Mouse (Mus musculus): ENCODE measurements around the gene Gm26602. TPM values are rescaled to one million over a fixed set of nuclear protein-coding genes. Genes with fewer than 3 reads are reported as not detected.

The Gm26602 gene
- polyA plus RNA-seq, 1 experiment from 2014 or later = 2.0 TPM

Small RNA genes within 50 kb of the gene (microRNA-seq; reads per million reads assigned to microRNA genes)
- not detected for gene Mir6910

Other genes starting within 250 kb of the Gm26602 start
- 0.89 and 1.1 TPM in 2 replicates for gene Madcam1, start 246.3 kb upstream of the Gm26602 start, polyA plus RNA-seq (2016; fragmentation: Nextera tagmentation; extraction: Ambion mirVana)
- 68.3 and 74.9 TPM in 2 replicates for gene Tpgs1, start 241.5 kb upstream of the Gm26602 start, polyA plus RNA-seq (2016; fragmentation: Nextera tagmentation; extraction: Ambion mirVana)
- 223 and 270 TPM in 2 replicates for gene Cdc34, start 228.7 kb upstream of the Gm26602 start, polyA plus RNA-seq (2016; fragmentation: Nextera tagmentation; extraction: Ambion mirVana)
- gene Gzmm, start 221.8 kb upstream of the Gm26602 start, polyA plus RNA-seq (2016; fragmentation: Nextera tagmentation; extraction: Ambion mirVana) = 0.98 and 1.0 TPM in 2 replicates
- gene Bsg, start 206.4 kb upstream of the Gm26602 start, polyA plus RNA-seq (2016; fragmentation: Nextera tagmentation; extraction: Ambion mirVana) = 607 and 655 TPM in 2 replicates
- 0.05 TPM in 2 replicates for gene Hcn2, start 194.2 kb upstream of the Gm26602 start, polyA plus RNA-seq (2016; fragmentation: Nextera tagmentation; extraction: Ambion mirVana)
- gene Polrmt, start 164.3 kb upstream of the Gm26602 start, polyA plus RNA-seq (2016; fragmentation: Nextera tagmentation; extraction: Ambion mirVana) = 48.6 and 51.7 TPM in 2 replicates
- gene Fgf22, start 155.8 kb upstream of the Gm26602 start, polyA plus RNA-seq (2016; fragmentation: Nextera tagmentation; extraction: Ambion mirVana) = 0.27 and 0.42 TPM in 2 replicates
- 109 and 118 TPM in 2 replicates for gene Rnf126, start 143.9 kb upstream of the Gm26602 start, polyA plus RNA-seq (2016; fragmentation: Nextera tagmentation; extraction: Ambion mirVana)
- 1.1 and 1.8 TPM in 2 replicates for gene Fstl3, start 133.6 kb upstream of the Gm26602 start, polyA plus RNA-seq (2016; fragmentation: Nextera tagmentation; extraction: Ambion mirVana)
- gene Prss57, start 119.9 kb upstream of the Gm26602 start, polyA plus RNA-seq (2016; fragmentation: Nextera tagmentation; extraction: Ambion mirVana) = 0.05 TPM in 1 of 2 replicates, not detected in the other
- gene Palm, start 117.3 kb upstream of the Gm26602 start, polyA plus RNA-seq (2016; fragmentation: Nextera tagmentation; extraction: Ambion mirVana) = 130 and 153 TPM in 2 replicates
- 0.46 and 0.67 TPM in 2 replicates for gene Misp, start 89.9 kb upstream of the Gm26602 start, polyA plus RNA-seq (2016; fragmentation: Nextera tagmentation; extraction: Ambion mirVana)
- 296 and 334 TPM in 2 replicates for gene Ptbp1, start 56.4 kb upstream of the Gm26602 start, polyA plus RNA-seq (2016; fragmentation: Nextera tagmentation; extraction: Ambion mirVana)
- gene Prtn3, start 36.4 kb upstream of the Gm26602 start, polyA plus RNA-seq (2016; fragmentation: Nextera tagmentation; extraction: Ambion mirVana) = 8.0 and 13.5 TPM in 2 replicates
- 110 and 169 TPM in 2 replicates for gene Plppr3, start 36.2 kb upstream of the Gm26602 start, polyA plus RNA-seq (2016; fragmentation: Nextera tagmentation; extraction: Ambion mirVana)
- 0.16 and 0.46 TPM in 2 replicates for gene Elane, start 24.6 kb upstream of the Gm26602 start, polyA plus RNA-seq (2016; fragmentation: Nextera tagmentation; extraction: Ambion mirVana)
- not detected in 2 replicates for gene Cfd, start 20.0 kb upstream of the Gm26602 start, polyA plus RNA-seq (2016; fragmentation: Nextera tagmentation; extraction: Ambion mirVana)
- gene Med16, start 1.9 kb upstream of the Gm26602 start, polyA plus RNA-seq (2016; fragmentation: Nextera tagmentation; extraction: Ambion mirVana) = 69.8 and 70.8 TPM in 2 replicates
- gene Kiss1r, start 6.1 kb downstream of the Gm26602 start, polyA plus RNA-seq (2016; fragmentation: Nextera tagmentation; extraction: Ambion mirVana) = 1.0 and 1.2 TPM in 2 replicates
- 126 and 154 TPM in 2 replicates for gene R3hdm4, start 10.4 kb downstream of the Gm26602 start, polyA plus RNA-seq (2016; fragmentation: Nextera tagmentation; extraction: Ambion mirVana)
- gene Arid3a, start 16.2 kb downstream of the Gm26602 start, polyA plus RNA-seq (2016; fragmentation: Nextera tagmentation; extraction: Ambion mirVana) = 12.5 and 13.4 TPM in 2 replicates
- gene Wdr18, start 49.3 kb downstream of the Gm26602 start, polyA plus RNA-seq (2016; fragmentation: Nextera tagmentation; extraction: Ambion mirVana) = 136 and 155 TPM in 2 replicates
- gene Grin3b, start 59.9 kb downstream of the Gm26602 start, polyA plus RNA-seq (2016; fragmentation: Nextera tagmentation; extraction: Ambion mirVana) = 0.25 and 0.30 TPM in 2 replicates
- 11.0 TPM in 2 replicates for gene Tmem259, start 73.5 kb downstream of the Gm26602 start, polyA plus RNA-seq (2016; fragmentation: Nextera tagmentation; extraction: Ambion mirVana)
- 198 and 199 TPM in 2 replicates for gene Cnn2, start 77.7 kb downstream of the Gm26602 start, polyA plus RNA-seq (2016; fragmentation: Nextera tagmentation; extraction: Ambion mirVana)
- 3.2 and 4.8 TPM in 2 replicates for gene Abca7, start 85.6 kb downstream of the Gm26602 start, polyA plus RNA-seq (2016; fragmentation: Nextera tagmentation; extraction: Ambion mirVana)
- 7.9 and 8.0 TPM in 2 replicates for gene Arhgap45, start 105.8 kb downstream of the Gm26602 start, polyA plus RNA-seq (2016; fragmentation: Nextera tagmentation; extraction: Ambion mirVana)
- 233 and 276 TPM in 2 replicates for gene Polr2e, start 128.9 kb downstream of the Gm26602 start, polyA plus RNA-seq (2016; fragmentation: Nextera tagmentation; extraction: Ambion mirVana)
- gene Gpx4, start 136.3 kb downstream of the Gm26602 start, polyA plus RNA-seq (2016; fragmentation: Nextera tagmentation; extraction: Ambion mirVana) = 702 and 747 TPM in 2 replicates
- 15.0 and 15.2 TPM in 2 replicates for gene Sbno2, start 194.7 kb downstream of the Gm26602 start, polyA plus RNA-seq (2016; fragmentation: Nextera tagmentation; extraction: Ambion mirVana)
- 18.0 and 19.7 TPM in 2 replicates for gene Stk11, start 204.9 kb downstream of the Gm26602 start, polyA plus RNA-seq (2016; fragmentation: Nextera tagmentation; extraction: Ambion mirVana)
- 463 and 481 TPM in 2 replicates for gene Atp5d, start 227.8 kb downstream of the Gm26602 start, polyA plus RNA-seq (2016; fragmentation: Nextera tagmentation; extraction: Ambion mirVana)
- 7.8 and 9.3 TPM in 2 replicates for gene Cbarp, start 230.0 kb downstream of the Gm26602 start, polyA plus RNA-seq (2016; fragmentation: Nextera tagmentation; extraction: Ambion mirVana)
- 17.8 and 19.7 TPM in 2 replicates for gene Midn, start 237.4 kb downstream of the Gm26602 start, polyA plus RNA-seq (2016; fragmentation: Nextera tagmentation; extraction: Ambion mirVana)